In genomic region chr15:80254847-80255645, GRCm38 (mm10) we compare ENCODE assay signal across 8 mouse cellular contexts. TPM values are rescaled to one million over a fixed set of nuclear protein-coding genes. Genes with fewer than 3 reads are reported as not detected.
DNase-seq lines count a peak whose midpoint lies in the region; ATAC-seq and TF ChIP-seq lines count a peak whose summit lies in the region.

TSS of gene Atf4 (plus strand) at chr15:80255184.

- peaks cover 68% of the 10 kb centered on the region for H3K36me3 ChIP-seq in hindbrain, embryonic 10.5 days
- H3K36me3 ChIP-seq in lung, postnatal 0 days (ENCODE audit: insufficient read depth, low read length): peaks cover 14% of the 10 kb centered on the region

- peak; percentile 90 for ATAC-seq in frontal cortex, adult (ENCODE audit: low TSS enrichment)
- peak; percentile 92 for ATAC-seq in lung, postnatal 0 days

- TF ChIP-seq EP300 in lung, postnatal 0 days (IDR thresholded peaks at IDR 0.05): peak; percentile 89

- peak within 1 kb of the TSS; percentile 100 for H3K27ac ChIP-seq in hindbrain, embryonic 10.5 days
- peak within 1 kb of the TSS; percentile 100 for H3K27ac ChIP-seq in lung, postnatal 0 days (ENCODE audit: low read length)

- H3K4me1 ChIP-seq in hindbrain, embryonic 10.5 days (replicated peaks): peaks cover 50% of the 10 kb centered on the region
- peaks cover 18% of the 10 kb centered on the region; the same call in 1 of the 2 replicates for H3K4me1 ChIP-seq in lung, postnatal 0 days (ENCODE audit: insufficient read depth, low read depth, low read length)

- peak within 1 kb of the TSS; percentile 100 for H3K9ac ChIP-seq in lung, postnatal 0 days (replicated peaks; ENCODE audit: low read depth)

- H3K27me3 ChIP-seq in hindbrain, embryonic 10.5 days (ENCODE audit: insufficient read depth, poor library complexity, severe bottlenecking): no peaks in the 10 kb centered on the region
- no peaks in the 10 kb centered on the region for H3K27me3 ChIP-seq in lung, postnatal 0 days (replicated peaks; ENCODE audit: insufficient read depth, low read length)

- no peaks in the 10 kb centered on the region for H3K9me3 ChIP-seq in hindbrain, embryonic 10.5 days
- no peaks in the 10 kb centered on the region for H3K9me3 ChIP-seq in lung, postnatal 0 days (ENCODE audit: low read length)

- under 1% methylated on average over 62 of the region's 62 CpGs for WGBS in hindbrain, embryonic 10.5 days
- under 1% methylated on average over 58 of the region's 62 CpGs for WGBS in lung, postnatal 0 days

- peak within 1 kb of the TSS; percentile 94 for H3K4me2 ChIP-seq in lung, postnatal 0 days (replicated peaks; ENCODE audit: low read depth, low read length)

- DNase-seq in MN1 (ENCODE audit: low spot score): peak; percentile 100
- peak; percentile 99 for DNase-seq in cerebellum, adult 9-10 months
- DNase-seq in hindbrain, embryonic 10.5 days (ENCODE audit: low spot score): peak; percentile 97
- peak; percentile 99 for DNase-seq in layer of hippocampus, adult 9-11 months
- DNase-seq in lung, postnatal 0 days (ENCODE audit: low spot score): peak; percentile 99
- DNase-seq in ovary, postnatal 14 days (ENCODE audit: low spot score): peak; percentile 94
- DNase-seq in thymus, postnatal 14 days: peak; percentile 97

- peak; percentile 23; the same call in 1 of the 2 replicates for TF ChIP-seq CTCF in lung, postnatal 0 days (IDR thresholded peaks at IDR 0.05)

- peak within 1 kb of the TSS; percentile 100 for H3K4me3 ChIP-seq in hindbrain, embryonic 10.5 days
- H3K4me3 ChIP-seq in lung, postnatal 0 days (ENCODE audit: low read depth, low read length): peak within 1 kb of the TSS; percentile 99

RNA-seq across cellular contexts. Expression of gene Atf4, which starts in this region (rescaled TPM):
- 111 TPM in 2 replicates for polyA plus RNA-seq in hindbrain, embryonic 10.5 days (2016; fragmentation: Nextera tagmentation; extraction: Ambion mirVana)
- polyA plus RNA-seq in lung, postnatal 0 days (2015; fragmentation: Nextera tagmentation; extraction: Ambion mirVana): 113 and 115 TPM in 2 replicates

Comparison
In these comparisons a context has a peak if more than half of its experiments do, and no peak if none do; other contexts are left out.
1. Peak in every context shown above with its lines: DNase-seq, ATAC-seq, H3K4me3 ChIP-seq and H3K27ac ChIP-seq.